20 mouse cellular contexts compared by ENCODE assay signal in genomic region chr1:55612759-55613328, GRCm38 (mm10).
DNase-seq lines count a peak whose midpoint lies in the region; ATAC-seq and TF ChIP-seq lines count a peak whose summit lies in the region.
"Had no signal": no experiment of that assay in that cellular context is flagged by ENCODE, and none has a peak within 500 bp of the region (broad histone marks: within the 10 kb centered on the region; RNA-seq: fewer than 3 reads in every experiment).

No protein-coding gene starts in this region.

- 60% methylated on average over 6 of the region's 6 CpGs for WGBS in heart, embryonic 12.5 days
- WGBS in neural tube, embryonic 15.5 days = 90% methylated on average over 6 of the region's 6 CpGs
- WGBS in hindbrain, postnatal 0 days = 85% methylated on average over 6 of the region's 6 CpGs

- no peak overlapping the region for H3K9ac ChIP-seq in heart, embryonic 12.5 days
- no peak overlapping the region for H3K9ac ChIP-seq in CH12.LX (ENCODE audit: insufficient read depth, low read depth)
- H3K9ac ChIP-seq in neural tube, embryonic 15.5 days (replicated peaks) = no peak overlapping the region
- H3K9ac ChIP-seq in hindbrain, postnatal 0 days (replicated peaks; ENCODE audit: low read length) = no peak overlapping the region
- H3K9ac ChIP-seq: forebrain, embryonic 13.5 days; limb, embryonic 13.5 days; liver, embryonic 15.5 days; neural tube, embryonic 12.5 days; stomach, embryonic 15.5 days had no signal

- no peak overlapping the region for H3K4me3 ChIP-seq in heart, embryonic 12.5 days
- H3K4me3 ChIP-seq in CH12.LX (replicated peaks in 1 of 3; ENCODE audit: low read depth in 2 of 3, low read length in 2 of 3, poor library complexity in 1 of 3) = no peak overlapping the region
- no peak overlapping the region for H3K4me3 ChIP-seq in neural tube, embryonic 15.5 days (replicated peaks)
- no peak overlapping the region for H3K4me3 ChIP-seq in hindbrain, postnatal 0 days (ENCODE audit: low read length)
- H3K4me3 ChIP-seq: forebrain, embryonic 13.5 days; limb, embryonic 13.5 days; liver, embryonic 15.5 days; neural tube, embryonic 12.5 days; stomach, embryonic 15.5 days had no signal

- H3K79me2 ChIP-seq in CH12.LX (replicated peaks; ENCODE audit: control insufficient read depth, extremely low read depth, insufficient read depth, poor library complexity, severe bottlenecking) = no peaks in the 10 kb centered on the region

- ATAC-seq in heart, embryonic 12.5 days (ENCODE audit: insufficient number of reproducible peaks, low FRiP score) = no peak
- peak; percentile 67 for ATAC-seq in granulocyte monocyte progenitor cell, adult 5-6 weeks (replicated peaks; ENCODE audit: poor library complexity, severe bottlenecking)
- ATAC-seq in neural tube, embryonic 15.5 days (ENCODE audit: low FRiP score) = no peak
- no peak for ATAC-seq in hindbrain, postnatal 0 days
- ATAC-seq: forebrain, embryonic 13.5 days had no signal

- TF ChIP-seq EP300 in CH12.LX (IDR thresholded peaks at IDR 0.05; ENCODE audit: low read length) = peak; percentile 64; the same call in 1 of the 2 replicates

- in situ Hi-C loops in CH12.LX (cut with MboI; ENCODE audit: low pct_ligation_motif_present, low pct_unique_long_range_greater_than_20kb, low sequenced_read_pairs) = no loop called here

- peaks cover 6% of the 10 kb centered on the region for H3K4me1 ChIP-seq in heart, embryonic 12.5 days (replicated peaks)
- H3K4me1 ChIP-seq in CH12.LX (ENCODE audit: control insufficient read depth in 1 of 2, insufficient read depth in 2 of 2) = peaks cover 3 to 9% of the 10 kb centered on the region in 2 experiments; a peak in 3 of 4 replicates
- H3K4me1 ChIP-seq in neural tube, embryonic 15.5 days = no peaks in the 10 kb centered on the region
- H3K4me1 ChIP-seq in hindbrain, postnatal 0 days (ENCODE audit: insufficient read depth, low read length) = no peaks in the 10 kb centered on the region
- H3K4me1 ChIP-seq: forebrain, embryonic 13.5 days; limb, embryonic 13.5 days; liver, embryonic 15.5 days; neural tube, embryonic 12.5 days; stomach, embryonic 15.5 days had no signal

- no peak overlapping the region for H3K27ac ChIP-seq in heart, embryonic 12.5 days (ENCODE audit: poor library complexity, severe bottlenecking)
- no peak overlapping the region for H3K27ac ChIP-seq in CH12.LX (ENCODE audit: insufficient read depth, low read depth)
- H3K27ac ChIP-seq in neural tube, embryonic 15.5 days (replicated peaks) = no peak overlapping the region
- H3K27ac ChIP-seq in hindbrain, postnatal 0 days = no peak overlapping the region
- H3K27ac ChIP-seq: forebrain, embryonic 13.5 days; limb, embryonic 13.5 days; liver, embryonic 15.5 days; neural tube, embryonic 12.5 days; stomach, embryonic 15.5 days had no signal

- no peak overlapping the region for H3K4me2 ChIP-seq in heart, embryonic 12.5 days
- H3K4me2 ChIP-seq in CH12.LX (ENCODE audit: insufficient read depth, low read depth, poor library complexity, severe bottlenecking) = peak overlapping the region; percentile 36; the same call in 1 of the 2 replicates
- H3K4me2 ChIP-seq in neural tube, embryonic 15.5 days = no peak overlapping the region
- no peak overlapping the region for H3K4me2 ChIP-seq in hindbrain, postnatal 0 days (ENCODE audit: low read depth, low read length)
- H3K4me2 ChIP-seq: forebrain, embryonic 13.5 days; limb, embryonic 13.5 days; liver, embryonic 15.5 days; midbrain, embryonic 11.5 days; neural tube, embryonic 12.5 days; stomach, embryonic 15.5 days had no signal

- H3K36me3 ChIP-seq in heart, embryonic 12.5 days = no peaks in the 10 kb centered on the region
- no peaks in the 10 kb centered on the region for H3K36me3 ChIP-seq in CH12.LX (replicated peaks in 1 of 2; ENCODE audit: control insufficient read depth in 1 of 2, insufficient read depth in 1 of 2, low read length in 1 of 2)
- H3K36me3 ChIP-seq in neural tube, embryonic 15.5 days = no peaks in the 10 kb centered on the region
- no peaks in the 10 kb centered on the region for H3K36me3 ChIP-seq in hindbrain, postnatal 0 days (ENCODE audit: insufficient read depth, low read length)
- H3K36me3 ChIP-seq: G1E; limb, embryonic 13.5 days; liver, embryonic 15.5 days; neural tube, embryonic 12.5 days; stomach, embryonic 15.5 days had no signal

- dilution Hi-C loops in CH12.LX (cut with MboI; ENCODE audit: extremely low pct_ligation_motif_present, extremely low pct_unique_long_range_greater_than_20kb, low sequenced_read_pairs) = no loop called here

- TF ChIP-seq POLR2A in CH12.LX (IDR thresholded peaks at IDR 0.05; ENCODE audit: low read depth, low read length) = no peak

- TF ChIP-seq RAD21 in CH12.LX (IDR thresholded peaks at IDR 0.05; ENCODE audit: low read depth, low read length) = no peak

- DNase-seq in heart, adult 9 months (ENCODE audit: low spot score in 2 of 2) = peak; percentile 12 to 23
- DNase-seq in CH12.LX (ENCODE audit: extremely low read depth) = peak; percentile 20
- peak; percentile 29 for DNase-seq in ovary, postnatal 10 days (ENCODE audit: low spot score)
- no peak for DNase-seq in hindbrain, postnatal 0 days (ENCODE audit: low spot score)
- DNase-seq in adrenal gland, postnatal 4 days (ENCODE audit: low spot score in 2 of 2) = no peak
- DNase-seq: cerebellum, postnatal 25 days; kidney, adult 2 months; kidney, postnatal 36 days; layer of hippocampus, adult 9-11 months; lung, postnatal 36 days had no signal

- H3K9me3 ChIP-seq in heart, embryonic 12.5 days (replicated peaks) = no peaks in the 10 kb centered on the region
- H3K9me3 ChIP-seq in CH12.LX (replicated peaks; ENCODE audit: low read length) = no peaks in the 10 kb centered on the region
- no peaks in the 10 kb centered on the region for H3K9me3 ChIP-seq in neural tube, embryonic 15.5 days (replicated peaks)
- no peaks in the 10 kb centered on the region for H3K9me3 ChIP-seq in hindbrain, postnatal 0 days (ENCODE audit: low read length)
- H3K9me3 ChIP-seq: forebrain, embryonic 13.5 days; G1E; limb, embryonic 13.5 days; liver, embryonic 15.5 days; neural tube, embryonic 12.5 days; stomach, embryonic 15.5 days had no signal

- no peak for TF ChIP-seq CTCF in CH12.LX (conservative IDR thresholded peaks at IDR 0.05 in 1 of 2, IDR thresholded peaks at IDR 0.05 in 1 of 2; ENCODE audit: low read depth in 2 of 2, low read length in 2 of 2)
- no peak for TF ChIP-seq CTCF in hindbrain, postnatal 0 days (IDR thresholded peaks at IDR 0.05; ENCODE audit: low read depth)

- no peaks in the 10 kb centered on the region for H3K27me3 ChIP-seq in heart, embryonic 12.5 days (replicated peaks)
- H3K27me3 ChIP-seq in CH12.LX (replicated peaks) = no peaks in the 10 kb centered on the region
- H3K27me3 ChIP-seq in neural tube, embryonic 15.5 days (replicated peaks) = no peaks in the 10 kb centered on the region
- H3K27me3 ChIP-seq in hindbrain, postnatal 0 days (ENCODE audit: insufficient read depth, low read length) = no peaks in the 10 kb centered on the region
- H3K27me3 ChIP-seq: forebrain, embryonic 13.5 days; limb, embryonic 13.5 days; liver, embryonic 15.5 days; neural tube, embryonic 12.5 days; stomach, embryonic 15.5 days had no signal

TF ChIP-seq in CH12.LX, 34 proteins besides CTCF, POLR2A, EP300 and RAD21:
- TF ChIP-seq ZC3H11A (IDR thresholded peaks at IDR 0.05; ENCODE audit: low read depth, low read length) = no peak
- TF ChIP-seq IRF4 (IDR thresholded peaks at IDR 0.05; ENCODE audit: low read depth, low read length) = peak; percentile 61; the same call in 1 of the 2 replicates

Comparison
In these comparisons a context has a peak if more than half of its experiments do, and no peak if none do; other contexts are left out.
1. DNase-seq: peak in heart, adult 9 months (2 of 2), CH12.LX (single experiment) and ovary, postnatal 10 days (single experiment); none in hindbrain, postnatal 0 days (single experiment) and adrenal gland, postnatal 4 days (0 of 2).